Mouse (Mus musculus) monocyte, adult 5-6 weeks (primary cell): Measurements from ENCODE around the gene Acot7. TPM values are rescaled to one million over a fixed set of nuclear protein-coding genes. Genes with fewer than 3 reads are reported as not detected.

ENCODE experiments used
- ATAC-seq: fragments of 153-309, 156-312 bp; replicated peaks from 2 replicates; pipeline ENCODE4 v1.8.0; 2017; ENCODE audit warnings: mild to moderate bottlenecking; ENCODE audit not compliant: low TSS enrichment, insufficient number of reproducible peaks, severe bottlenecking, poor library complexity, low FRiP score
- total RNA-seq: library from RNA; stranded (forward); fragments of 200-1000, 200-491, 200-594 nt; gene quantifications from 3 replicates; pipeline ENCODE4 v1.2.3, GENCODE M21; 2017

Gene Acot7
- total RNA-seq, 1 experiment from 2014 or later = 30.9 TPM

DNA sequence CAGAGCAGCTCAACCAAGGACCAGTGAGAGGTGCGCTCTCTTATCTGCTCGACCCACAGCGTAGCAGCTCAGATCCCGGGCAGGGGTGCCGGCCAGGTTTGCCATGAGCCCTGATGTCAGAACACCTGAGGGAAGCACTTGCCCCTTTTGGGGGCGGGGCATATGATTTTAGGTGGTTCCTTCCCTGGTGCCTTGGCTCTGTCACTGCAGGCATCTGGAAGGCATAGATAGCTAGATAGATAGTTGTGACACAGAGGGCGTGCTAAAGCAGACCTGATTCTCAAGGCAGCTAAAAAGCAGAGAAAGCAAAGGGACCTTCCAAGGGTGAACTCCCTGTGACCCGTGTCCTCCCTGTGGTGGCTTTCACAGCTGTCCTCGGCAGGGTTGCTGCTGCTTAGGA lies 85.2 kb downstream of the Acot7 start:
- ATAC-seq = no peak

DNA sequence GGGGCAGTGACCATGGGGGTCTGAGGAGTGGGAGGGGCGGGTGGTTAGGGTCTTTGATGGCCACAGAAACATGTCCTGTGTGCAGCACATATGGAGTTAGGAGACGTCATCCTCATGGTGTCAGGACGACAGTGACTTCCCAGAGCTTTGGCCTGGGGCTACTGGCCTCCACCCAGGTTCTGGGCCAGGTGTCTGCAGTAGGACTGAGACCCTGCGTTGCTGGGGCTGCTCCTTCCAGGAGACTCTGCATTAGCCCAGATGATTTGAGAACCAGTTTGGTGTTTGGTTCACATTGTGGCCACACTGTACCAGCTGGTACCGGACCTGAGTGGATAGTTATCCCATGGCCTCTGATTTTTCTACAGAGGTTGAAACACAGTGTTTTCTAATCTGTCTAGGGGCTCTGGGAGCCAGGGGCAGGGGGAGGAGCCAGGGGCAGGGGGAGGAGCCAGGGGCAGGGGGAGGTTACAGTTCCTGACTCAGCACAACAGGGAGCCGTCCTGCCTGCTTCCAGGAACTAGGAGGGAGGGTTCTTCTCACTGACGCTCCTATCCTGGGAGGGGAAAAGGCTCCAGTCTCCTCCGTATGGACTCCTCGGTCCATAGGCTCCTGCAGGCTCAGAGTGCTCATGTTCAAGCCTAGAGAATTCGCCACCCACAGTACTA lies 85.7 kb downstream of the Acot7 start:
- ATAC-seq = no peak

DNA sequence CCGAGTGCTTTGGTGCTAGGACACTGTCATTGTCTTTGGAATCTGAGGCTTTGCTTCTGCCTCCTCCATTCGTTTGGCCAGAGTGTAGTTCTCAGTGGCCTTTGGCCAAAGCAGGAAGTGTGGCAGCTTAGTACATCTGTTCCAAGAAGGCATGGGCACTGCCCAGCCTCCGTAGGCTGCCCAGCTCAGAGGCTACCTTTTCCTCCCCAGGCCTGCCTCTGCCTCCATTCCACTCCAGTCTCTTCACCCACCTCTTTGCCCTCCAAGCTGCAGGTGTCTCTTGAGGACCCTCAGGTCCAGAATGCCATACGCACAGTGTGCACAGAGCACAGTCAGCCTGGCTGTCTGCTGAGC lies 86.2 kb downstream of the Acot7 start:
- ATAC-seq = no peak

DNA sequence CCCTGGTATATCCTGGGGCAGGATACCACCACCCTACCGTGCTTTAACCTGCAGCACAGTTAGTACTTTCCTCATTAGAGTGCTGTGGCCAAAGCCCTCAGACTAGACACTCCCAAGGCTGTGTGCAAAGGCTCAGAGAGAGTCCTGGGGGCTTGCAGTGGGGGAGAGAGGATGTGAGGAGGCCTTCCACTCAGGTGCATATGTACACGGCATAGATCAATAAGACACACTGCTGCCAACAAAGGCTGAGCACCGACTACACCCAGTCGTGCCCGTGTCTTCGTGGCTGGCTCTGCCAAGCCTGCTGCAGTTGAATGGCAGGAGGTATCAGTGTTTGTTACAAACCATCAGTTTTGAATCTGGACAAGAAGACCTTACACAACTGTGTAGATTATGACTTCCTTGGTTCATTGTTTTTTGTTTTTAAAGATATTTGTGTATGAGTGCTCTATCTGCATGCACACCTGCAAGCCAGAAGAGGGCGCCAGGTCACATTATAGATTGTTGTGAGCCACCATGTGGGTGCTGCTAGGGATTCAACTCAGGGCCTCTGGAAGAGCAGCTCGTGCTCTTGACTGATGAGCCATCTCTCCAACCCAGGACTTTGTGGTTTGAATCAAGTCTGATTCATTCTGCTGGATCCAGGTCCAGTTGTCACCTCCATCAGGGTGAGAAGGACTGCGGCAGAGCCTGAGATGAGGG lies 87.1 kb downstream of the Acot7 start:
- no peak for ATAC-seq

DNA sequence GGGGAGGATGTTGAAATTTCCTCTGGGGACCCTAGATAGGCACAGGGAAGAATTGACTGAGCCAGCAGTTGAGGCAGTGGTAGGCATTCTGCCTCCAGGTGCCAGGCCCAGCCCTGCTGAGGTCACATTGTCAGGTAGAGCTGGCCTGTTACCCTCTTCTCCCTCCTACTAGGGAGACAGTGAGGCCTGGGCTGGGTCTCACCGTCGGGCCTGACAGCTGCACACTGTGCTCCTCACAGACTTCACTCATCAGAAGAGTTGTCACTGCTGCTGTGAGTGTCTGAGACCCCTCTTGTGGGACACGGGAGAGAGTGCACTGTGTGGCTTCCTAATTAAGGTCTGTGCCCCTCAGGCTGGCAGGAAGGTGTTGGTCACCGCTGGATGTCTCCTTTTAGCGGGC lies 87.9 kb downstream of the Acot7 start:
- ATAC-seq = no peak

DNA sequence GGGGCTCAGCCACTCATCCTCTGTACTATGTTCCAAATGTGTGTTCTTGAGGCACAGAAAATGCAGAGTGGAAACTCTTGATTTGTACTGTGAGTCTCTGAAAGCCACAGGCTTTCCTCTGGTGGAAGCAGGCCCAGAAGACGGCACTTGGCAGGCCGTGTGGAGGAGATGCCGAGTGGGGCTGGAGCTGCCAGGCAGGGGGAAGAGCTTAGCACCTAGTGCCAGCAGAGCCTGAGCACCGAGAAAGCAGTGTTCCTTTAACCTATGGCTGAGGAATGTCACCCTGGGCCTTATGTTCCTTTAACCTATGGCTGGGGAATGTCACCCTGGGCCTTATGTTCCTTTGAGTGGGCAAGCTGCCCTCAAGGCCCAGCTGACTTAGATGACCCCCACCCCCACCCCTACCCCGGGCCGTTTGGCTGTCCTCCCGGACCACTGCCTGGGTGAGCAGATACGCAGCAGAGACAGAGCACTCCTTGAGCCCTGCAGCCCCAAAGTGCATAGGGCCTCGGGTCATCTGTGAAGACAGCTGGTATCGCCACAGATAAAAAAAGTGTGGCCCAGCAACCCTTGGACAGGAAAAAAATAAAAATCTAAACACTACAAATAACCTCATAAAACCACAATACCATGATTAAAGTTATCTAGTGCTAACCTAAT lies 88.4 kb downstream of the Acot7 start:
- no peak for ATAC-seq

DNA sequence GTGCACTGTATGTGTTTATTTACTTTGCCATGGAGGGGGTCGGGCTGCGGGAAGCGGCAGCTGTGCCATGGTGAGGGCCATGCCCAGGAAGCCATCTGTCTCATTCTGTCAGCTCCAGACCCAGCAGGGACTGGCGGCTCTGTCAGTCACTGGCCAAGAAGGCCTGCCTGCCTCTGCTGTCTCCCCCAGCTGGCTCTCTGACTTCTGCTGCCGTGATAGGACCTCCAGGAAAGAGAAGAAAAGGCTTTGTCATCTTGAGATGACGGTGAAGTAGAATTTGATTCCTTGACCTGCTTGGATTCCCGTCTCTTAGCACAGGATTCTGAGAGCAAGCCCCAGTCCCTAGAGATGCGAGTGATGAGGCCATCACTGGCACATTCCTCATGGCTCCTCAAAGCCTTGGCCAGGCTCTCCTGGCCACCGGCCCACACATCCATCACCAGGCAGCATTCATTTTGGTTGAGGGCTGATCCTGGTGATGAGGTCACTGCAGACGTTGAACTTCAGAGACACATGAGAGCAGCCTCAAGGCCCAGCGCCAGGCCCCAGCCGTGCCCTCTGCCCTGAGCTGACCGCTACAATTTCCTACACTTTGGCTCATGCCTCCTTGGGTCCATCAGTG lies 89.9 kb downstream of the Acot7 start:
- no peak for ATAC-seq

DNA sequence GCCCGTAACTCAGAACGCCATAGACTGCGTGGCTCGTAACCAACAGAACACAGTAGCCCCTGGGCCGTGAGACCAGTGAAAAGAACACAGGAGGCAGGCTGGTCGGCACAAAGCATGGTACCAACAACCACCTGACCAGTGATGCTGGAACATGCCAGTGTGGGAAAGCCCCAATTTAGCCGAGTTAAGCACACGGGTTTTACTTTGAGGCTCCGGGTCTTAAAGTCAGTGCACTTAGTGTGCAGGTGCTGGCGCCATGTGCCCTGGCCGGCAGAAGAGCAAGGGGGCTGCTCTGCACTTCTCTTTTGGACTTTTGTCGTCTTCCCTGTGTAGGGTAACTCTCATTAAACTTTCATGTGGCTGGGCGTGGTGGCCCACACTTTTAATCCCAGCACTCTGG lies 92.0 kb downstream of the Acot7 start:
- no peak for ATAC-seq

DNA sequence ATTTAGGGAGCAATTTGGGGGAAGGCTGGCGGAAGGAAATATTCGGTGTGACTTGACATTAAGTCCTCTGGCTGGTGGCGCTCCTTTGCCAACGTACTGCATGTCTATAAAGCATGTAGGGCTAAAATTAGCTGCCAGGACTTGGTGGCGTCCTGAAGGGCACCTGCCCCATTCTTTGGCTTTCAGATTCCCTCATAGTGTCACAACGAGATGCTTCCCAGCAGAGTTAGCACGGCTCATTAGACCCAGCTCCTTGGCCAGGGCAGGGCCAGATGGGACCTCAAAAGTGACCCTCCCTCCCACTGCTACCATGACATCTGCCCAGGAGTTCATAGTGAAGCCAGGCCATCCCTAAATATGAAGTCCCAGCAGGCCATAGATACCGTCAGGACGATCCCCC lies 92.7 kb downstream of the Acot7 start:
- no peak for ATAC-seq

DNA sequence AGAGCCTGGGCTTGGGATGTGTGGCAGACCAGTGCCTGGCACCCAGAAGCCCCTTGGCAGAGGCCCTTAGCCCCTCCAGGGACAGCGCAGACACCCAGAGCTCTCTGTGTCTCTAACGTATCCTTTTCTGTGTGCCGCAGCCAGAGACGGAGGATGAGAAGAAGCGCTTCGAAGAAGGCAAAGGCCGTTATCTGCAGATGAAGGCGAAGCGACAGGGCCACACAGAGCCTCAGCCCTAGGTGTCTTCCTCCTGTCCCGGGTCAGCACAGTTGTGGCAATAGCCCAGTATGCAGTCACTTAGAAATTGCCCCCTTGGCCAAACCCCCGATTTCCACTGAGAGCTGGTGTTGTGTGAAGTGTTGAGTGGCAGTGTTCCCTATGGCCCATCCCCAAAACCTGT lies 93.4 kb downstream of the Acot7 start:
- ATAC-seq = no peak

DNA sequence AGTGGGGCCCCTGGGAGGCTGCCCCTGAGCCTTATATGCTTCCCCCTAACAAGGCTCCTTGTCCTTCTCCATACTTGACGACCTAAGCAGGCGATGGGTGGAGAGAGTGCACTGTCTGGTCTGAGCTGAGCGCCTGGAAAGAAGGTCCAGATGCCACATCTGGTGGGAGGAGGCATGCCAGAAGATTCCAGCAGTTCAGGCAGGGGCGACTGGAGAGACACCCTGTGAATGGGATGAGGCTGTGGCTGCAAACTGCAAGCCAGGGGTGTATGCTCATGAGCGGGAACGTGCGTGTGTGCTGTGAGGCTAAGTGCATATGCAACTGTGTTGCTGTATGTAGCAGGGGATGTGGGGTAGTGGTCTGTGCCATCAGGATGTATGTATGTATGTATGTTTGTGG lies 94.1 kb downstream of the Acot7 start:
- ATAC-seq = no peak

DNA sequence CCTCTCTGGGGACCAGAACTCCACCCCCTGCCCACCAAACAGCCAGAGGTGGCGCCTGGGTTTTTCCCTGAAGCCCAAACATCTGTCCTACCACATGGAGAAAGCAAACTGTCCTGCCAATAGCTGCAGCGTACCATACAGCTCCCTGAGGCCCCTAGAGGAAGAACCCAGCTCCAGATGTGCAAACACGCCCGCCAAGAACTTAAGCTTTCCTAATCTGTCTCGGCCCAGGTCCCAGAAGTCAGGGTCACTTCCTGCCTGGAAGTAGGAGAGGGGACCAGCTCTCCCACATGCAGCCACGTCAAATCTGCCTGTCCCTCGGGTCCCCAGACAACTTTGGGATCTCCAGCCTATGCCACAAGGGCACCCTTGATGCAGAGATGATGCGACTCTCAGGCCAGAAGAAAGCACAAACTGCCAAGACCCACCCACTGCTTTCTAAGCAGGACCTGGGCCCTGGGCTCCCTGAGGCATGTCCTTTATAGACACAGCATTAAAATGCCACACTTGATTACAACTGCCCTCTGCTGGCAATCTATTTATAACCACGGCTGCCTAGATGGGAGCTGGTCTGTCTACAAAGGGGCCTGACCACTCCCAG lies 94.6 kb downstream of the Acot7 start:
- ATAC-seq = no peak

DNA sequence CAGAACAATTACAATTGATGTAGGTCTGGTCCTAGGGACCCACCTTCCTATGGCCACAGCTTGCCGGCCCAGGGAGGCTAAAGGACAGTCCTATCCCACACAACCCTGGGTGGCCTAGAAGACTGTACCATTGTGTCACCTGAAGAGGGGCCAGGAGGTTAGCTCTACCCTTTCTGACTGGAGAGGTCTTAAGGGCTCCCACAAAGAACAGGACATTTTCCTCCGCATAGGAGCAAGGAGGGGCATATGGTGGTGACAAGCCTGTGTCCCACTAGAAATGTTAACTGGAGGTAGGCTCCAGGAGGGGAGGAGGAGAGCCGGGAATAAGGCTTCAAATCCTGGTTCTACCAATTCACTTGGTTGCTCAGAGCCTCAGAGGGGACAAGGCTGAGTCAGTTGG lies 95.3 kb downstream of the Acot7 start:
- no peak for ATAC-seq

DNA sequence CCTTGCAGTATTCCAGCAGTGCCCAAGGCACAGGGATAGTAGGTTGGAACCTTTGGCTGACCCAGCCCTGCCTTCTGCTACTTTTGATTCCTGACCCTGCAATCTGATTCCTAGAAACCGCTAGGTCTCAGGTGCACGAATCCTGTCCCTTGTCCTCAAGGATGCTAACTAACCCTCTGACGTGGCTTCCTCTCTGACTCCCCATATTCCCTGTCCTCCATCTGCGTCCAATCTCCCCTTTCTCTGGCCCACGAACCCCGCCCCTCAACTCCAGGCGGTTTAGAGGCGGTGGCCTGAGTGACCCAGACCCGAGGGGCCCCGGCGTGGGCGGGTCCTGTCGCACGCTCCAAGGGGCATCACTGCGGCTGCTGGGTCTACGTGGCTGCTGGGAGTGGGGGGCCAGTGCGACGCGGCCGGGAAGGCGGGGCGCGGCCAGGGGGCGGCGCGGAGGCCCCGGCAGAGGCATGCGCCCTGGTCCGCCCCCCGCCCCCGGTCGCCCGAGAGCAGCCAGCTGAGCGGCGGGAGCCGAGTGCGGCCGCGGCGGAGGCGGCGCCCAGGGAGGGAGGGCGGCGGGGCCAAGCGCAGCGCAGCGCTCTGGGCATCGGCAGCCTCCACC lies 95.8 kb downstream of the Acot7 start, which contains the start of gene Gpr153:
Gene Gpr153, plus strand, starts transcription at position 612 of the 616 bp plus-strand sequence.
- ATAC-seq = no peak

DNA sequence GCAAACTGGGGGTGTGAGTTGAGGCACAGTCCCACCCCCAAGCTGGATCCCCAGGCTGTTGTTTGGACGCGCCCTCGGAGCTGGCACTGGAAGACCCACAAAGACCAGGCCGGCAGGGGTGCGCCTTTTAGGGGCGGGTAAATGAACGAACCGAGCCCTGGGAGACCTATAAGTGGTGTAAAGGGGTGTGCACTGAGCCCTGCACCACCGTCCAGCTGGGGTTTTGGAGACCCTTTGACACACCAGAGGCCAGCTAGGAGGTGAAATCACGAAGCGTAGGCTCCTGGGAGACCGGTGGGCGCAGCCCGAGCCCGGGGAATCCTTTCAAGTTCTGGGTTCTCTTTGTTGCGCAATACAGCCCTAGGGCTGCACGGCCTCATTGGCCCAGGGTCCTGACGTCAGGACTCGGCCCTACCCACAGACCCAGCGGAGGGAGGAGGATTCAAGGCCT lies 96.8 kb downstream of the Acot7 start:
- ATAC-seq = no peak

DNA sequence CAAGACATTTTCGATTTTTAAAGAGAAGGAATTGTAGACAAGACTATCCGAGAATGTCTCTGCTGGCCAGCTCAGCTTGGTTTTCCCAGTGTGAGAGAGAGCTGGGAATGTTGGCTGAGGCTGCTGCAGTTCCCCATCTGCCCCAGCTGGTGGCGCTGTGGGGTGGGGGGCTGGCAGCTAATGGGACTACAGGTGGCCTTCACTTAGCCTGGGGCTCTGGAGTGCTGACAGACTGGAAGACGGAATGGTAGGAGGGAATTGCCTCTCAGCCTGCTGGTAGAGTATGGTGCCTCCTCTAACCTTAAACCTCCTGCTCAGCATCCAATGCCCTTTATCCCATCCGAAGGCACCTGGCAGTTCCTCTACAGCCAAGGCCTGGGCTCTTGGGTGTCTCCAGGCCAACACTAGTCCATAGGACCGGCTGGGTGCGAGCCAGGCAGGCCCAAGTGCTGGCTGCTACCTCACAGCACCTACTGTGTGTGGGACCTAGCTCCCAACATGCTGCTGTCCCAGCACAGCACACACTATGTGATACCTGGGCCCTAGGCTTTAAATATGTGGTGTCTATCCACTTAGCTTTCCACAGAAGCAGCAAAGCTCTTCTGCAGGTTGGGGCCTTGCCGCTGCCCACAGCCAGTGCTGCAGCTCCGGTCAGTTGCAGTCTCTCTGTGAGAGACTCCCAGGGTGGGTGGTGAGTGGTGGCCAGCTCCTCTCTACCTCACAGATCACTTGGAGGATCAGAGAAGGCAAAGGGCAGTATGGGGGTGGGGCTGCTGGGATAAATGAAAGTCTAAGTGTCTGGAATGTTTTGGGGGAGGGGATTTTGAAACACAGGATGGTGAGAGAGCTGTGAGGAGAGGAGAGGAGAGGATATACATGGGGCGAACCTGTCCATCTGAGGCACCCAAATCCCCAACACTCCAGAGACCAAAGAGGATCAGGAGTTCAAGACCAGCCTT lies 98.7 kb downstream of the Acot7 start:
- ATAC-seq = no peak

DNA sequence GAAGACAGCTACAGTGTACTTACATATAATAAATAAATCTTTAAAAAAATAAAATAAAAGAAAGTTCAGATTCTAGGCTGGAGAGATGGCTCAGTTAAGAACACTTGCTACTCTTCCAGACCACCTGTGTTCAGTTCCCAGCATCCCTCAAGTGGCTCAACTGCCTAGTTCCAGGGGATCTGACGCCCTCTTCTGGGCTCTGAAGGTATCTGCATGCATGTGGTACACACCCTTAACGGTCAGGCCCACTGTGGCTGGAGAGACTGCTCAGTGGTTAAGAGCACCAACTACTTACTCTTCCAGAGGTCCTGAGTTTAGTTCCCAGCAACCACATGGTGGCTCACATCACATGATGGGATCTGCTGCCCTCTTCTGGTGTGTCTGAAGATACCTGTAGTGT lies 100.0 kb downstream of the Acot7 start:
- ATAC-seq = no peak

DNA sequence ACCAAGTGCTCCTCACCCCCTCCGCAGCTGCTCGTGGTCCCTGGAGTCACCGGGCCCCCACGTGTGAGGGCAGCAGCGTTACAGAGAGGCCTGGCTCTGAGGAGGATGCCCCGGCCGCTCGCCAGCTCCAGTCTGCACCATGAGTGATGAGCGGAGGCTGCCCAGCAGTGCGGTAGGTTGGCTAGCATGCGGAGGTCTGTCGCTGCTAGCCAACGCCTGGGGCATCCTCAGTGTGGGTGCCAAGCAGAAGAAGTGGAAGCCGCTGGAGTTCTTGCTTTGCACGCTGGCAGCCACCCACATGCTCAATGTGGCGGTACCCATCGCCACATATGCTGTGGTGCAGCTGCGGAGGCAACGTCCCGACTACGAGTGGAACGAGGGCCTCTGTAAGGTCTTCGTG lies 101.1 kb downstream of the Acot7 start:
- no peak for ATAC-seq
